Mouse (Mus musculus) Muller cell, postnatal 12 days (primary cell): ENCODE measurements at regions not wholly inside any gene's neighbourhood (a gene's known extent, or its start where the extent isn't known, plus 50 kb on each side); places are given as distances from the start of the nearest gene placed in this dataset.

ENCODE experiments used
- DNase-seq: peaks from one replicate; pipeline ENCODE4 v3.0.0-alpha.2; 2015; ENCODE audit errors: inconsistent ontology term

GRCm38 (mm10) chr2:98439532-98439931 is 222.5 kb upstream of the Gm10801 start:
- DNase-seq, result peak; percentile 32

GRCm38 (mm10) chr2:98481533-98481932 is 180.5 kb upstream of the Gm10801 start:
- no peak for DNase-seq
